8 mouse cellular contexts compared by ENCODE assay signal in the genomic region with DNA sequence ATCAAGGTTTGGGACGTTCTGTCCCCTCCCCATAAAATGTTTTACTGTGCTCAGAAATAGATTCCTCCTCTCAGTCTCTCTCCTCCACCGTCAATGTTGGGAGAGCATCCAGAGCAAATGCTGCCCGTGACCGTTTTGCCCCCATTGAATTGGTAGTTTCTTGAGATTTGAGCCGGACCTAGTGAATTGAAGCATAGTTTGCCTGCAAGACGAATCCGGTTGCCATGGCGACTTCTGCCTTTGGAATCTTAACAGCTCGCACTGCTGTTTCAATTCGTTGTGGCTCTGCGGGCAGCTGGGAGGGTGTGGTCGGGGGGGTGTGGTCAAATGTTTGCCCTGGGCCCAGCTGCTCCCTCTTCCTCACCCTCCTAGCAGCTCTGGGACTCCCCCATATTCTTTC. TPM values are rescaled to one million over a fixed set of nuclear protein-coding genes. Genes with fewer than 3 reads are reported as not detected.
DNase-seq lines count a peak whose midpoint lies in the region; ATAC-seq and TF ChIP-seq lines count a peak whose summit lies in the region.

No protein-coding gene starts in this region.

- H3K27ac ChIP-seq in thymus, adult 2 months (ENCODE audit: control insufficient read depth, insufficient read depth, low read length): no peak overlapping the region
- no peak overlapping the region for H3K27ac ChIP-seq in embryonic facial prominence, embryonic 11.5 days (replicated peaks; ENCODE audit: low read depth, low read length)
- 0 out of 2 replicates have a peak overlapping the region, but pooled peaks have one; percentile 7 for H3K27ac ChIP-seq in intestine, postnatal 0 days (ENCODE audit: low read depth, low read length)
- no peak overlapping the region for H3K27ac ChIP-seq in limb, embryonic 11.5 days (replicated peaks; ENCODE audit: low read depth, low read length)
- peak overlapping the region; percentile 94 for H3K27ac ChIP-seq in midbrain, embryonic 12.5 days (replicated peaks)
- no peak overlapping the region for H3K27ac ChIP-seq in spleen, adult 2 months (ENCODE audit: insufficient read depth, low read length)

- WGBS in thymus, adult 2 months: 2% methylated on average over 12 of the region's 12 CpGs
- WGBS in embryonic facial prominence, embryonic 11.5 days: under 1% methylated on average over 12 of the region's 12 CpGs
- WGBS in intestine, postnatal 0 days: under 1% methylated on average over 12 of the region's 12 CpGs
- WGBS in limb, embryonic 11.5 days: under 1% methylated on average over 12 of the region's 12 CpGs
- WGBS in midbrain, embryonic 12.5 days: 0% methylated on average over 12 of the region's 12 CpGs
- 1% methylated on average over 12 of the region's 12 CpGs for WGBS in spleen, adult 2 months

- DNase-seq in thymus, adult 2 months: peak; percentile 8
- no peak for DNase-seq in thymus, postnatal 10 days (ENCODE audit: low spot score in 2 of 2)
- DNase-seq in embryonic facial prominence, embryonic 11.5 days (ENCODE audit: low spot score): peak; percentile 91
- DNase-seq in limb, embryonic 11.5 days (ENCODE audit: low spot score): peak; percentile 81
- DNase-seq in spleen, adult 2 months (ENCODE audit: low read depth in 1 of 2, low spot score in 2 of 2): no peak

- no peak for TF ChIP-seq POLR2A in thymus, adult 2 months (IDR thresholded peaks at IDR 0.05; ENCODE audit: control insufficient read depth, extremely low read depth, insufficient read depth, low read length, poor library complexity)
- no peak for TF ChIP-seq POLR2A in spleen, adult 2 months (IDR thresholded peaks at IDR 0.05; ENCODE audit: low read depth, low read length)

- H3K4me3 ChIP-seq in thymus, adult 2 months (ENCODE audit: control insufficient read depth, insufficient read depth, low read length): peak overlapping the region; percentile 63
- peak overlapping the region; percentile 90 for H3K4me3 ChIP-seq in embryonic facial prominence, embryonic 11.5 days (ENCODE audit: low read depth, low read length)
- peak overlapping the region; percentile 88 for H3K4me3 ChIP-seq in intestine, postnatal 0 days (ENCODE audit: low read depth, low read length)
- peak overlapping the region; percentile 77 for H3K4me3 ChIP-seq in limb, embryonic 11.5 days (ENCODE audit: low read depth, low read length)
- peak overlapping the region; percentile 65 for H3K4me3 ChIP-seq in midbrain, embryonic 12.5 days
- H3K4me3 ChIP-seq in spleen, adult 2 months (ENCODE audit: extremely low read depth, insufficient read depth, insufficient read length): peak overlapping the region; percentile 79

- no peak for ATAC-seq in embryonic facial prominence, embryonic 11.5 days (replicated peaks; ENCODE audit: insufficient number of reproducible peaks, low FRiP score, low TSS enrichment, low read depth)
- ATAC-seq in granulocyte monocyte progenitor cell, adult 5-6 weeks (replicated peaks; ENCODE audit: poor library complexity, severe bottlenecking): peak; percentile 58
- no peak for ATAC-seq in intestine, postnatal 0 days
- ATAC-seq in limb, embryonic 11.5 days (ENCODE audit: insufficient number of reproducible peaks, low FRiP score, low TSS enrichment, low read depth): no peak
- peak; percentile 35 for ATAC-seq in midbrain, embryonic 12.5 days (ENCODE audit: low FRiP score, low read depth)

- no peak for TF ChIP-seq CTCF in thymus, adult 2 months (IDR thresholded peaks at IDR 0.05; ENCODE audit: borderline replicate concordance, control insufficient read depth, extremely low read depth, insufficient read depth, low read length, poor library complexity)
- TF ChIP-seq CTCF in intestine, postnatal 0 days (IDR thresholded peaks at IDR 0.05; ENCODE audit: low read depth): no peak
- no peak for TF ChIP-seq CTCF in spleen, adult 2 months (IDR thresholded peaks at IDR 0.05; ENCODE audit: extremely low read depth, insufficient read depth, insufficient read length, insufficient replicate concordance)

- no peaks in the 10 kb centered on the region for H3K9me3 ChIP-seq in embryonic facial prominence, embryonic 11.5 days (replicated peaks; ENCODE audit: control insufficient read depth, low read length)
- H3K9me3 ChIP-seq in intestine, postnatal 0 days (ENCODE audit: control insufficient read depth): no peaks in the 10 kb centered on the region
- H3K9me3 ChIP-seq in limb, embryonic 11.5 days (ENCODE audit: control insufficient read depth, low read length): no peaks in the 10 kb centered on the region
- no peaks in the 10 kb centered on the region for H3K9me3 ChIP-seq in midbrain, embryonic 12.5 days

- H3K9ac ChIP-seq in embryonic facial prominence, embryonic 11.5 days (replicated peaks; ENCODE audit: low read length): peak overlapping the region; percentile 81; the same call in 1 of the 2 replicates
- peak overlapping the region; percentile 84 for H3K9ac ChIP-seq in intestine, postnatal 0 days (ENCODE audit: low read depth, low read length)
- peak overlapping the region; percentile 76 for H3K9ac ChIP-seq in limb, embryonic 11.5 days (ENCODE audit: low read length)
- peak overlapping the region; percentile 92 for H3K9ac ChIP-seq in midbrain, embryonic 12.5 days (replicated peaks)

- peaks cover 15% of the 10 kb centered on the region for H3K4me1 ChIP-seq in thymus, adult 2 months (replicated peaks; ENCODE audit: control insufficient read depth, insufficient read depth, low read length)
- H3K4me1 ChIP-seq in embryonic facial prominence, embryonic 11.5 days (ENCODE audit: control insufficient read depth, insufficient read depth, low read length): no peaks in the 10 kb centered on the region; the same call in 1 of the 2 replicates
- H3K4me1 ChIP-seq in intestine, postnatal 0 days (replicated peaks; ENCODE audit: control insufficient read depth, insufficient read depth, low read length): peaks cover 12% of the 10 kb centered on the region
- H3K4me1 ChIP-seq in limb, embryonic 11.5 days (ENCODE audit: control insufficient read depth, insufficient read depth, low read length): peaks cover 5% of the 10 kb centered on the region
- H3K4me1 ChIP-seq in midbrain, embryonic 12.5 days: peaks cover 40% of the 10 kb centered on the region
- H3K4me1 ChIP-seq in spleen, adult 2 months (ENCODE audit: control insufficient read depth, insufficient read depth, insufficient read length): peaks cover 4% of the 10 kb centered on the region; the same call in 1 of the 2 replicates

- peak overlapping the region; percentile 96 for H3K4me2 ChIP-seq in embryonic facial prominence, embryonic 11.5 days (ENCODE audit: low read depth, low read length)
- peak overlapping the region; percentile 96 for H3K4me2 ChIP-seq in intestine, postnatal 0 days (replicated peaks; ENCODE audit: low read depth)
- H3K4me2 ChIP-seq in limb, embryonic 11.5 days (ENCODE audit: low read depth, severe bottlenecking): peak overlapping the region; percentile 99
- H3K4me2 ChIP-seq in midbrain, embryonic 12.5 days (replicated peaks): peak overlapping the region; percentile 95

- H3K36me3 ChIP-seq in thymus, adult 2 months (ENCODE audit: control insufficient read depth, insufficient read depth, low read length): no peaks in the 10 kb centered on the region
- no peaks in the 10 kb centered on the region for H3K36me3 ChIP-seq in embryonic facial prominence, embryonic 11.5 days (replicated peaks; ENCODE audit: control insufficient read depth, insufficient read depth, low read depth, low read length)
- no peaks in the 10 kb centered on the region for H3K36me3 ChIP-seq in intestine, postnatal 0 days (ENCODE audit: control insufficient read depth, insufficient read depth)
- no peaks in the 10 kb centered on the region for H3K36me3 ChIP-seq in limb, embryonic 11.5 days (ENCODE audit: control insufficient read depth, insufficient read depth, low read length)
- no peaks in the 10 kb centered on the region for H3K36me3 ChIP-seq in midbrain, embryonic 12.5 days
- H3K36me3 ChIP-seq in spleen, adult 2 months (ENCODE audit: control insufficient read depth, insufficient read depth, low read length): no peaks in the 10 kb centered on the region

- peaks cover 12% of the 10 kb centered on the region for H3K27me3 ChIP-seq in thymus, adult 2 months (ENCODE audit: control insufficient read depth, insufficient read depth, low read length)
- no peaks in the 10 kb centered on the region for H3K27me3 ChIP-seq in embryonic facial prominence, embryonic 11.5 days (ENCODE audit: control insufficient read depth, insufficient read depth, low read length)
- H3K27me3 ChIP-seq in intestine, postnatal 0 days (replicated peaks; ENCODE audit: control insufficient read depth, insufficient read depth, low read length): no peaks in the 10 kb centered on the region
- no peaks in the 10 kb centered on the region for H3K27me3 ChIP-seq in limb, embryonic 11.5 days (ENCODE audit: control insufficient read depth, insufficient read depth, low read length)
- H3K27me3 ChIP-seq in midbrain, embryonic 12.5 days: peaks cover 5% of the 10 kb centered on the region; the same call in 1 of the 2 replicates
- peaks cover 5% of the 10 kb centered on the region; the same call in 1 of the 2 replicates for H3K27me3 ChIP-seq in spleen, adult 2 months (ENCODE audit: control insufficient read depth, insufficient read depth, low read length)

RNA-seq across cellular contexts. Expression of a gene that starts 1.3 kb away (rescaled TPM):
- 2.8 and 3.4 TPM in 2 replicates for polyA plus RNA-seq in thymus, adult 2 months (2012; rRNA removed)
- 16.3 and 16.4 TPM in 2 replicates for polyA plus RNA-seq in embryonic facial prominence, embryonic 11.5 days (2014; fragmentation: Nextera tagmentation; extraction: Ambion mirVana)
- 8.8 and 9.4 TPM in 2 replicates for total RNA-seq in granulocyte monocyte progenitor cell, adult 5-6 weeks (2014; fragmentation: Nextera tagmentation)
- total RNA-seq in granulocyte monocyte progenitor cell, adult 5-6 weeks (2017): 17.8 and 18.4 TPM in 2 replicates
- polyA plus RNA-seq in intestine, postnatal 0 days (2015; fragmentation: Nextera tagmentation; extraction: Ambion mirVana): 5.3 and 5.7 TPM in 2 replicates
- 8.5 and 9.0 TPM in 2 replicates for polyA plus RNA-seq in limb, embryonic 11.5 days (2014; fragmentation: Nextera tagmentation; extraction: Ambion mirVana)
- 15.7 and 16.9 TPM in 2 replicates for polyA plus RNA-seq in midbrain, embryonic 12.5 days (2016; fragmentation: Nextera tagmentation; extraction: Ambion mirVana)
- polyA plus RNA-seq in spleen, adult 2 months (2012; rRNA removed): 2.2 TPM in 2 replicates

Comparison
In these comparisons a context has a peak if more than half of its experiments do, and no peak if none do; other contexts are left out.
1. DNase-seq: peak in thymus, adult 2 months (single experiment), embryonic facial prominence, embryonic 11.5 days (single experiment) and limb, embryonic 11.5 days (single experiment); none in thymus, postnatal 10 days (0 of 2) and spleen, adult 2 months (0 of 2).
2. H3K27ac ChIP-seq: peak in intestine, postnatal 0 days (single experiment) and midbrain, embryonic 12.5 days (single experiment); none in thymus, adult 2 months (single experiment), embryonic facial prominence, embryonic 11.5 days (single experiment), limb, embryonic 11.5 days (single experiment) and spleen, adult 2 months (single experiment).
3. ATAC-seq: peak in granulocyte monocyte progenitor cell, adult 5-6 weeks (single experiment) and midbrain, embryonic 12.5 days (single experiment); none in embryonic facial prominence, embryonic 11.5 days (single experiment), intestine, postnatal 0 days (single experiment) and limb, embryonic 11.5 days (single experiment).
4. Peak in every context shown above with its lines, with median percentiles within 50 percentile points of each other: H3K4me3 ChIP-seq, H3K4me2 ChIP-seq and H3K9ac ChIP-seq.